Mouse (Mus musculus): ENCODE results near the gene Pts. TPM values are rescaled to one million over a fixed set of nuclear protein-coding genes. Genes with fewer than 3 reads are reported as not detected.

Pts gene
- total and polyA plus RNA-seq, 3 experiments = 24.6 TPM; not detected in 1

DNA sequence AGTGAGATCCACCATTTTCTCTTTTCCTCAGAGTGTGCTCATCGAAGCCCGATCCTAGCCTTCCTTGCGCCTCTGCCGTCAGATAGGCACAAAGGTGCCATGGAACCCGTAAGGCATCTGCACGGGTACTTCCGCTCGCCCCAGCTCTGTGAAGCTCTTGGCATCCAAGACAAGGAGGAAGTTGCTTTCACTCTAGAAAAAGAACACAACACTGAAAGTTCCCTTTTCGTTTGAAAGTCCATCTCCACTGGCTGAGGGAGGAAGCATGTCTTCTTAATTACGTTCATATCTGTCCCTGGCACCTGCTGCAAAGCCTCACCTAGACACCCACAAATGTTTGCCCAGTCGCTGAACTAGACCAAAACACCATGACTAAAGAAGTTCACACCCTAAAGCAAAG lies 4.8 kb upstream of the Pts start:
- Histone ChIP-seq H3K4me1 (ENCODE audit: control insufficient read depth in 1 of 2, insufficient read depth in 2 of 2, low read length in 2 of 2) (peaks cover 2 to 16% of the 10 kb centered on the region in 2 experiments; a peak in 3 of 4 replicates), H3K4me3 (ENCODE audit: control insufficient read depth in 1 of 2, insufficient read depth in 1 of 2, low read depth in 2 of 2, low read length in 2 of 2) (peak overlapping the region; percentile 49 to 61), H3K9me3 (replicated peaks; ENCODE audit: insufficient read depth, low read length) (no peaks in the 10 kb centered on the region), H3K9ac (ENCODE audit: control insufficient read depth, low read depth, low read length, poor library complexity, severe bottlenecking) (peak overlapping the region; percentile 48), H3K27ac (ENCODE audit: control insufficient read depth, low read depth, low read length) (peak overlapping the region; percentile 86), H3K79me2 (ENCODE audit: control insufficient read depth, insufficient read depth, low read length, poor library complexity) (peaks cover 1% of the 10 kb centered on the region; the same call in 1 of the 2 replicates), H3K36me3 (ENCODE audit: control insufficient read depth in 1 of 2, insufficient read depth in 2 of 2, low read length in 2 of 2) (peaks cover 0 to 10% of the 10 kb centered on the region in 2 experiments; a peak in 2 of 4 replicates), H3K27me3 (ENCODE audit: control insufficient read depth in 1 of 2, insufficient read depth in 2 of 2, low read length in 2 of 2) (no peaks in the 10 kb centered on the region)
- TF ChIP-seq MAX (IDR thresholded peaks at IDR 0.05; ENCODE audit: low read length) (peak; percentile 71), NELFE (IDR thresholded peaks at IDR 0.05; ENCODE audit: low read depth, low read length) (peak; percentile 56), POLR2A (IDR thresholded peaks at IDR 0.05; ENCODE audit: control insufficient read depth in 1 of 2, insufficient read depth in 1 of 2, low read depth in 1 of 2, low read length in 2 of 2, poor library complexity in 1 of 2) (peak in 1 of 2 experiments; percentile 62; a peak in 2 of 4 replicates), MAZ (IDR thresholded peaks at IDR 0.05; ENCODE audit: low read depth, low read length) (peak; percentile 34; the same call in 1 of the 2 replicates), ETS1 (IDR thresholded peaks at IDR 0.05; ENCODE audit: low read depth, low read length) (peak; percentile 41; the same call in 1 of the 2 replicates), SIN3A (IDR thresholded peaks at IDR 0.05; ENCODE audit: low read length) (peak; percentile 6; the same call in 1 of the 2 replicates), USF2 (IDR thresholded peaks at IDR 0.05; ENCODE audit: borderline replicate concordance in 1 of 2, insufficient read depth in 1 of 2, low read depth in 1 of 2, low read length in 2 of 2) (no peak), TCF12 (IDR thresholded peaks at IDR 0.05; ENCODE audit: low read depth, low read length) (peak; percentile 69), ELF1 (IDR thresholded peaks at IDR 0.05; ENCODE audit: low read depth, low read length) (peak; percentile 80), CHD1 (IDR thresholded peaks at IDR 0.05; ENCODE audit: low read depth, low read length) (0 out of 2 replicates have a peak, but pooled peaks have one; percentile 57), SMC3 (IDR thresholded peaks at IDR 0.05; ENCODE audit: low read depth, low read length) (no peak), USF1 (IDR thresholded peaks at IDR 0.05; ENCODE audit: low read depth, low read length) (no peak), MAFK (IDR thresholded peaks at IDR 0.05; ENCODE audit: borderline replicate concordance, low read depth, low read length) (0 out of 2 replicates have a peak, but pooled peaks have one; percentile 12), MYC (IDR thresholded peaks at IDR 0.05; ENCODE audit: low read depth, low read length) (peak; percentile 71; the same call in 1 of the 2 replicates), BHLHE40 (IDR thresholded peaks at IDR 0.05; ENCODE audit: borderline replicate concordance, low read depth, low read length) (0 out of 2 replicates have a peak, but pooled peaks have one; percentile 30), GATA1 (IDR thresholded peaks at IDR 0.05; ENCODE audit: low read depth, low read length) (peak; percentile 78), TAL1 (IDR thresholded peaks at IDR 0.05; ENCODE audit: low read length) (peak; percentile 91), TBP (IDR thresholded peaks at IDR 0.05; ENCODE audit: low read depth, low read length) (peak; percentile 70), E2F4 (IDR thresholded peaks at IDR 0.05; ENCODE audit: borderline replicate concordance, low read depth, low read length) (no peak), EP300 (IDR thresholded peaks at IDR 0.05; ENCODE audit: low read depth in 1 of 2, low read length in 2 of 2) (peak; percentile 77 to 79)
- peak; percentile 92 for DNase-seq (ENCODE audit: low read depth, low spot score)

DNA sequence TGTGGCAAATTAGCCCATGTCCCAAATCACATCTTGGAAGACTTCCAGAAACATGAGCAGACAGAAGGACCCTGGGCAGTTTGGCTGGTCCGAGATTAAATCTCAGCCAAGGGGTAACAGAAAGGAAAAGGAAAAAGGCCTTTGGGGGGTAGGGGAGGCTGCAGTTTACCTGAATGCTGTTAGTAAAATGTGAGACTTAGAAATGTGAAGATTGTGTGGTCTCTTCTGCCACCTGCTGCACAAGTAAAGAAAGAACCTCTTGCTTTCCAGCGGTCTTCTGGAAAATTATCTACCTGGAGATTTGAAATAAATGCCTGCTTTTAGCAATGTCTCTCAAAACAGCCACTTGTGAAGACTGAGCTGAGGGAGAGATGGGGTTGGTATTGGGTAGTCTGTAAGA lies 2.4 kb upstream of the Pts start:
- Histone ChIP-seq H3K9me3 (replicated peaks; ENCODE audit: insufficient read depth, low read length) (no peaks in the 10 kb centered on the region), H3K9ac (ENCODE audit: control insufficient read depth, low read depth, low read length, poor library complexity, severe bottlenecking) (no peak overlapping the region), H3K4me1 (ENCODE audit: control insufficient read depth in 1 of 2, insufficient read depth in 2 of 2, low read length in 2 of 2) (peaks cover 0 to 14% of the 10 kb centered on the region in 2 experiments; a peak in 3 of 4 replicates), H3K4me3 (ENCODE audit: control insufficient read depth in 1 of 2, insufficient read depth in 1 of 2, low read depth in 2 of 2, low read length in 2 of 2) (no peak overlapping the region), H3K36me3 (ENCODE audit: control insufficient read depth in 1 of 2, insufficient read depth in 2 of 2, low read length in 2 of 2) (peaks cover 0 to 11% of the 10 kb centered on the region in 2 experiments; a peak in 2 of 4 replicates), H3K27ac (ENCODE audit: control insufficient read depth, low read depth, low read length) (no peak overlapping the region), H3K79me2 (ENCODE audit: control insufficient read depth, insufficient read depth, low read length, poor library complexity) (peaks cover 8% of the 10 kb centered on the region), H3K27me3 (ENCODE audit: control insufficient read depth in 1 of 2, insufficient read depth in 2 of 2, low read length in 2 of 2) (no peaks in the 10 kb centered on the region)
- TF ChIP-seq TBP (IDR thresholded peaks at IDR 0.05; ENCODE audit: low read depth, low read length) = no peak
- peak; percentile 10 to 88 (median 39); a peak in 3 of 6 replicates for TF ChIP-seq CTCF (IDR thresholded peaks at IDR 0.05 in 2 of 3, conservative IDR thresholded peaks at IDR 0.05 in 1 of 3; ENCODE audit: control insufficient read depth in 1 of 3, insufficient read depth in 1 of 3, low read depth in 2 of 3, low read length in 3 of 3, poor library complexity in 1 of 3, severe bottlenecking in 1 of 3)
- peak; percentile 75 for TF ChIP-seq ZC3H11A (IDR thresholded peaks at IDR 0.05; ENCODE audit: low read depth, low read length)
- 0 out of 2 replicates have a peak, but pooled peaks have one; percentile 28 for TF ChIP-seq SIN3A (IDR thresholded peaks at IDR 0.05; ENCODE audit: low read length)
- peak; percentile 92 for TF ChIP-seq RAD21 (IDR thresholded peaks at IDR 0.05; ENCODE audit: low read depth, low read length)
- no peak for TF ChIP-seq CHD1 (IDR thresholded peaks at IDR 0.05; ENCODE audit: low read depth, low read length)
- no peak for TF ChIP-seq ZMIZ1 (IDR thresholded peaks at IDR 0.05; ENCODE audit: low read depth, low read length)
- TF ChIP-seq SMC3 (IDR thresholded peaks at IDR 0.05; ENCODE audit: low read depth, low read length) = peak; percentile 75
- peak; percentile 74 for DNase-seq (ENCODE audit: low read depth, low spot score)

Measured in MEL (cell line).